Mouse (Mus musculus) kidney, postnatal 0 days (tissue): ENCODE measurements at regions not wholly inside any gene's neighbourhood (a gene's known extent, or its start where the extent isn't known, plus 50 kb on each side); places are given as distances from the start of the nearest gene placed in this dataset.

Experiments
- ATAC-seq: fragments of 200-750 bp; cut with Nextera tagmentation; replicated peaks from 2 replicates; pipeline ENCODE4 v1.8.0; 2017; ENCODE audit warnings: low read depth, moderate number of reproducible peaks, moderate TSS enrichment, moderate library complexity; ENCODE audit not compliant: low FRiP score
- DNase-seq: peaks from one replicate; pipeline ENCODE4 v3.0.0-alpha.2; 2016; ENCODE audit warnings: low spot score
- H3K27ac ChIP-seq: fragments of 300-500 bp; sonication (generic); 2 replicates; pipeline ENCODE4 v1.5.1; 2014; ENCODE audit warnings: mild to moderate bottlenecking
- H3K27me3 ChIP-seq: fragments of 300-500 bp; sonication (generic); 2 replicates; pipeline ENCODE4 v1.6.1; 2014; ENCODE audit warnings: low read length, mixed read lengths; ENCODE audit not compliant: insufficient read depth
- H3K36me3 ChIP-seq: fragments of 300-500 bp; sonication (generic); 2 replicates; pipeline ENCODE4 v1.6.1; 2014; ENCODE audit warnings: low read length, mixed read lengths; ENCODE audit not compliant: insufficient read depth
- H3K4me1 ChIP-seq: fragments of 300-500 bp; sonication (generic); replicated peaks from 2 replicates; pipeline ENCODE4 v1.6.1; 2014; ENCODE audit warnings: antibody characterized with exemption, low read length, mixed read lengths; ENCODE audit not compliant: insufficient read depth
- H3K4me2 ChIP-seq: fragments of 300-500 bp; sonication (generic); 2 replicates; pipeline ENCODE4 v1.6.1; 2014; ENCODE audit warnings: mild to moderate bottlenecking, low read length, moderate library complexity, mixed read lengths
- H3K4me3 ChIP-seq: fragments of 300-500 bp; sonication (generic); replicated peaks from 2 replicates; pipeline ENCODE4 v1.5.1; 2014; ENCODE audit warnings: low read depth, low read length
- H3K9ac ChIP-seq: fragments of 300-500 bp; sonication (generic); 2 replicates; pipeline ENCODE4 v1.6.1; 2014; ENCODE audit warnings: low read depth, low read length
- H3K9me3 ChIP-seq: fragments of 300-500 bp; sonication (generic); replicated peaks from 2 replicates; pipeline ENCODE4 v1.6.1; 2016; ENCODE audit warnings: low read length, inconsistent platforms, mixed read lengths
- CTCF ChIP-seq: IDR thresholded peaks from 2 replicates; pipeline ENCODE4 v1.5.1; 2016; ENCODE audit warnings: antibody characterized with exemption, low read depth, mild to moderate bottlenecking, moderate library complexity
- WGBS: fragments of 180-500 bp; shearing (Covaris S2); extraction: QIAGEN DNeasy Blood & Tissue Kit; methylation state at CpG from one replicate; pipeline ENCODE4 v1.1.7; 2014; 5-methylcytosine and 5-hydroxymethylcytosine counted together

DNA sequence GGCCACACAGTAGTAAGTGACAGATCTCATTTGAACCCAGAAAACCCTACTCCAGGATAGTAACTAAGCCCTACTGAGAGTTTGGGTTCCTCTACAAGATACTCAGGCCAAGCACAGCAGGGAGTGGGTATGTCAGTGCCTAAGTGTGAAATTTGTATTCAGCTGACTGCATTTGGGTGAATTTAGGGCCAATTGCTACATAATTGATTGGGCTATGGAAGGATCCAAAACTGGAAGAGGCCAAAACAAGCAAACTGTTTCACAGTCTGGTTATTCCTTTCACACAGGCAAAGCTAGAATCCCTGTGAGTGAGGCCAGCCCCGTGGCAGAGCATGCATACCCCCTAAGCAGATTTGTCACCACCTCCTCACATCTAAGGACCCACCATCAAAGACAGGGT, 221.9 kb upstream of the Gm9747 start:
- WGBS: 60% methylated on average over 1 of the region's 1 CpGs
- H3K9me3 ChIP-seq: no peaks in the 10 kb centered on the region
- TF ChIP-seq CTCF: no peak
- H3K27ac ChIP-seq: no peak overlapping the region
- DNase-seq (no peak), ATAC-seq (no peak)
- H3K27me3 ChIP-seq: no peaks in the 10 kb centered on the region
- no peaks in the 10 kb centered on the region for H3K36me3 ChIP-seq
- H3K4me2 ChIP-seq: no peak overlapping the region
- no peak overlapping the region for H3K4me3 ChIP-seq
- no peaks in the 10 kb centered on the region for H3K4me1 ChIP-seq
- no peak overlapping the region for H3K9ac ChIP-seq

DNA sequence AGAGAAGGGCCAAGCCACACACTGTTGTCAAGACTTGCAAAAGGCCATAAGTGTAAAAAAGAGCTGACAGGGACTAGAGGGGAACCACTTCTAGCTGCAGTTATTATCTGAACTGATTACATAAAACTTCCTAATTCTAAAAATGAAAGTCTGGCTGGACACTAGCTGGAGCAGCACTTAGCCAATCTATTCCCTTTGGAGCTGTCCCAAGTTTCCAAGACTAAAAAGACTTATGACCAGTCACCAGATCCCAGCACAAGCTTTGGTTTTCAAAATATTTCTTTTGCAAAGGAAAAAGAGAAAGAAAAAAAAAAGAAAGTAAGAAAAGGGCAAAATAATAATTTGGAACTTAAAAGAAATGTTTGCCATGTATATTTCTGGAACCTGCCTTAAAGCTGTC, 217.6 kb upstream of the Gm9747 start:
- Histone ChIP-seq H3K4me1 (no peaks in the 10 kb centered on the region), H3K27me3 (no peaks in the 10 kb centered on the region), H3K4me3 (no peak overlapping the region), H3K36me3 (no peaks in the 10 kb centered on the region), H3K4me2 (no peak overlapping the region), H3K9ac (no peak overlapping the region), H3K9me3 (no peaks in the 10 kb centered on the region), H3K27ac (no peak overlapping the region)
- TF ChIP-seq CTCF: no peak
- ATAC-seq (no peak), DNase-seq (peak; percentile 9)

DNA sequence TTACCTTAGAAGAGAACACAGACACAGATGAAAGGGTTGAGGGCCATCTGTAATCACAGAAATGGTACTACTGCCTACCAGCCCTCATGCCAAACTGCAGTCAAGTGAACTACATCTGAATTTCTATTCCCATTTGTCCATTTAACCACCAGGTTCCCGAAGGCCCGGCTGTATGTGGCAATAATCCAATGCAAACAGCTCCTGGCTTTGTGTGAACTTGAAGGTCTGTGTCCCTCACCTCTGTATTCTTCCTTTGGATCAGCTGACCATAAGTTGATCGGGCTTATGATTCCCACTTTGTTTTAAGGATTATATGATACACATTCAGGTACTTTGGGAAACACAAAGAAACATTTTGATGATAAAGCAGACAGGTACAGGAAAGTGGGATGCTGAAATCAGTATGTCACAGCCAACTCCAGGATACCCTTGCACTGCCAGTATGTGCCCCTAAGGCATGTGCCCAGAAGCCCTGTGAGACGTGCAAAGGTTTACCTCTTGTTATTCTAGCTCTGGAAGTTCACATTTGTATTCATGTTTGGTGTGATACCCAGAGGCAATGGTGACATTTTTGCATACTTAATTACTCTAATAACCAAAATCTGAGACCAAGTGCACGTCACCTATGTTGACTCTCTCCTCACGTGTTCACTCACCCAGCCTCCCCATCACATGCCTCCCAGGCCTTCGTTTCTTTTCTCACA, 214.1 kb upstream of the Gm9747 start:
- Histone ChIP-seq H3K4me2 (no peak overlapping the region), H3K36me3 (no peaks in the 10 kb centered on the region), H3K27ac (no peak overlapping the region), H3K9me3 (no peaks in the 10 kb centered on the region), H3K4me1 (no peaks in the 10 kb centered on the region), H3K9ac (no peak overlapping the region), H3K4me3 (no peak overlapping the region), H3K27me3 (no peaks in the 10 kb centered on the region)
- ATAC-seq (no peak), DNase-seq (no peak)
- TF ChIP-seq CTCF: no peak
- 70% methylated on average over 7 of the region's 7 CpGs for WGBS

DNA sequence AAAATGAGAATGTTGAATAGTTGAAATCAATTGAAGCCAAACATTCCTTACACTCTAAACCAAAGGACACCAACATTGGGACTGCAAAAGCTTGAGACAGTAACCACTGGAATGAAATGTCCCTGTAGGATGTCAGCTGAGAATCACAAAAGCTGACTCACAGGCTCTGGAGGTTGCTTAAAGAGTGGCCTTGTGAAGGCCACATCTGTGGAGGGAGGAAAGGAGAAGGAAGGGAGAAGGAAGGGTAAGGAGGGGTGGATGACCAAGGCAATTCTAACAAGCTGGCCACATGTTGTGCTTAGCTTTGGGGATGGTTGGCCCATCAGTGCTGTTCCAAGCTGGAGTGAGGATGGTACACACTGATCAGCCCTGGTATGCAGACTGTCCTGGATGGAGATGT, 205.2 kb upstream of the Gm9747 start:
- no peak for DNase-seq
- Histone ChIP-seq H3K36me3 (no peaks in the 10 kb centered on the region), H3K9ac (no peak overlapping the region), H3K27ac (no peak overlapping the region), H3K9me3 (no peaks in the 10 kb centered on the region), H3K4me1 (no peaks in the 10 kb centered on the region), H3K4me2 (no peak overlapping the region), H3K4me3 (no peak overlapping the region), H3K27me3 (no peaks in the 10 kb centered on the region)
- ATAC-seq: no peak
- TF ChIP-seq CTCF: no peak

DNA sequence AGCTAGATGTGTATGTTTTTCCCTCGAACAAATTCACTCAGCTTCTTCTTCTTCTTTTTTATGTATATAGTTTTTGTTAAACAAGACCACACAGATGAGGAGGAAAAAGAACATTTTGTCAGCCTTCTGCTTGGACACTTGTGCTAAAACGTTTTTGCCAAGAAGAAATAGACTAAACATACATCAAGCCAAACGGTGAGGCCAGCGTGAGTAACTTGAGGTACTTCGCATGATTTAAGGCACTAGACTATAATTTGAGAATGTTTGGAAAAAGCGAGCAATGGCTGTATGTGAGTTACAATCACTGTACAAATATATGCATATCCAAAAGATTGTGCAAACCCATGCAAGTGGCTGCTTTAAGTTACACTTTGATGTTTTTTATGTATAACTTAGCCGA, 201.8 kb upstream of the Gm9747 start:
- Histone ChIP-seq H3K4me2 (no peak overlapping the region), H3K27ac (no peak overlapping the region), H3K36me3 (no peaks in the 10 kb centered on the region), H3K27me3 (no peaks in the 10 kb centered on the region), H3K9ac (no peak overlapping the region), H3K9me3 (no peaks in the 10 kb centered on the region), H3K4me1 (no peaks in the 10 kb centered on the region), H3K4me3 (no peak overlapping the region)
- no peak for TF ChIP-seq CTCF
- no peak for DNase-seq
- ATAC-seq: no peak
- 57% methylated on average over 7 of the region's 7 CpGs for WGBS

DNA sequence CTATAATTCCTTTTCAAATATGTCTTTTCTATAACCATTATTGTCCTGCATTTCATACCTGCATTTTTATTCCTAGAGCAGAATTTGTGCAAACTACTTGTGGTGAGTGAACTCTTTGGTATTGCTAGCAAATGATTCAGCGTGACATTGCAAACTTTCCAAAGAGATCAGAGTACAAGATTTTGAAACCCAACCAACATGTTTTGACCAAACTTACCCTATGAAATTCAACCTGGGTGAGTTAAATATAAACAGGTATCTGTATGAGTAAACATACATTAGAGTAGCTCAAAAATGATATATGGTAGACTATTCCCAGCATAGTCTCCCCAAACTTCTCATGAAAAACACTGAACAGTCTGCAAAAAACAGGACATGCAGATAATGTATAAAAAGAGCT, 200.5 kb upstream of the Gm9747 start:
- 78% methylated on average over 1 of the region's 1 CpGs for WGBS
- TF ChIP-seq CTCF: no peak
- no peak overlapping the region for H3K27ac ChIP-seq
- ATAC-seq (no peak), DNase-seq (no peak)
- no peaks in the 10 kb centered on the region for H3K36me3 ChIP-seq
- no peak overlapping the region for H3K4me2 ChIP-seq
- no peaks in the 10 kb centered on the region for H3K9me3 ChIP-seq
- H3K4me3 ChIP-seq: no peak overlapping the region
- H3K4me1 ChIP-seq: no peaks in the 10 kb centered on the region
- no peaks in the 10 kb centered on the region for H3K27me3 ChIP-seq
- H3K9ac ChIP-seq: no peak overlapping the region

DNA sequence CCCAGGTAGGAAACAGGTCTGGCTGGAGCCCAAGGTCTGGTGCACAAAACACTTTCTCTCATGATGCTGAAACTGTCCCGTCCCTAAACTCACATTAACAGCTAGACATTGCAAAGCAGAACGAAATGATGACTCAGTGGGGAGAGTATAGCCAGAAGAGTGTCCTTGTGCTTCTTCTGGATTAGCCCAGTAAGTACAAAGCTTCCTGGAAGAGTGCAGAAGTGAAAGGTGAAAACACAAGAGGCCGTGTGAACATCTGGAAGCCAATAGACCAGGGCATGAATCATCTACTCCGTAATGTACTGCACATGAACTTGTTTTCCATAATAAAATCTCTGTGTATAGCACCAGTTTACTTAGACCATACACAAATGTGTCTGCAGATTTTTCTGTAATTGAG, 194.7 kb upstream of the Gm9747 start:
- Histone ChIP-seq H3K9me3 (no peaks in the 10 kb centered on the region), H3K9ac (no peak overlapping the region), H3K4me2 (no peak overlapping the region), H3K4me1 (no peaks in the 10 kb centered on the region), H3K27ac (no peak overlapping the region), H3K36me3 (no peaks in the 10 kb centered on the region), H3K27me3 (no peaks in the 10 kb centered on the region), H3K4me3 (no peak overlapping the region)
- DNase-seq (no peak), ATAC-seq (no peak)
- TF ChIP-seq CTCF: no peak
- WGBS: 79% methylated on average over 4 of the region's 4 CpGs
